Mouse (Mus musculus) liver, postnatal 0 days (tissue): Measurements from ENCODE around the gene Mrps12.

Experiments
- CTCF ChIP-seq: sonication (generic); IDR thresholded peaks from 2 replicates; pipeline ENCODE4 v1.5.1; 2016; ENCODE audit warnings: antibody characterized with exemption, low read depth
- EP300 ChIP-seq: IDR thresholded peaks from 2 replicates; pipeline ENCODE4 v1.6.1; 2016; ENCODE audit warnings: antibody characterized with exemption, low read depth, mild to moderate bottlenecking

GRCm38 (mm10) chr7:28727649-28728340 is 13.8 kb downstream of the Mrps12 start:
- peak; percentile 18; the same call in 1 of the 2 replicates for TF ChIP-seq CTCF
- no peak for TF ChIP-seq EP300
